Mouse (Mus musculus): Measurements from ENCODE around the gene 1700011L22Rik. TPM values are rescaled to one million over a fixed set of nuclear protein-coding genes. Genes with fewer than 3 reads are reported as not detected.

Gene 1700011L22Rik
- polyA plus RNA-seq, 1 experiment from 2014 or later = not detected

- H3K27me3 ChIP-seq = no peaks in the 10 kb centered on the region
- H3K4me1 ChIP-seq = peaks cover 26% of the 10 kb centered on the region
- no peak overlapping the region for H3K4me2 ChIP-seq
- 60% methylated on average over 3 of the region's 3 CpGs for WGBS
- no peak overlapping the region for H3K4me3 ChIP-seq
- H3K9me3 ChIP-seq = no peaks in the 10 kb centered on the region
- ATAC-seq (ENCODE audit: borderline replicate concordance, extremely low read depth, low FRiP score, low TSS enrichment) = no peak
- H3K9ac ChIP-seq = no peak overlapping the region
- H3K27ac ChIP-seq = no peak overlapping the region
- H3K36me3 ChIP-seq = no peaks in the 10 kb centered on the region
These were observed 40.2 kb downstream of the 1700011L22Rik start for GRCm38 (mm10) chr8:79208181-79208580.

- Histone ChIP-seq H3K9ac (no peak overlapping the region), H3K36me3 (no peaks in the 10 kb centered on the region), H3K27me3 (no peaks in the 10 kb centered on the region), H3K4me2 (no peak overlapping the region), H3K4me1 (peaks cover 26% of the 10 kb centered on the region), H3K9me3 (no peaks in the 10 kb centered on the region), H3K27ac (peak overlapping the region; percentile 8; the same call in 1 of the 2 replicates), H3K4me3 (no peak overlapping the region)
- ATAC-seq (ENCODE audit: borderline replicate concordance, extremely low read depth, low FRiP score, low TSS enrichment) = no peak
- WGBS = 55% methylated on average over 4 of the region's 4 CpGs
These were observed 41.5 kb downstream of the 1700011L22Rik start for GRCm38 (mm10) chr8:79206895-79207294.

DNA sequence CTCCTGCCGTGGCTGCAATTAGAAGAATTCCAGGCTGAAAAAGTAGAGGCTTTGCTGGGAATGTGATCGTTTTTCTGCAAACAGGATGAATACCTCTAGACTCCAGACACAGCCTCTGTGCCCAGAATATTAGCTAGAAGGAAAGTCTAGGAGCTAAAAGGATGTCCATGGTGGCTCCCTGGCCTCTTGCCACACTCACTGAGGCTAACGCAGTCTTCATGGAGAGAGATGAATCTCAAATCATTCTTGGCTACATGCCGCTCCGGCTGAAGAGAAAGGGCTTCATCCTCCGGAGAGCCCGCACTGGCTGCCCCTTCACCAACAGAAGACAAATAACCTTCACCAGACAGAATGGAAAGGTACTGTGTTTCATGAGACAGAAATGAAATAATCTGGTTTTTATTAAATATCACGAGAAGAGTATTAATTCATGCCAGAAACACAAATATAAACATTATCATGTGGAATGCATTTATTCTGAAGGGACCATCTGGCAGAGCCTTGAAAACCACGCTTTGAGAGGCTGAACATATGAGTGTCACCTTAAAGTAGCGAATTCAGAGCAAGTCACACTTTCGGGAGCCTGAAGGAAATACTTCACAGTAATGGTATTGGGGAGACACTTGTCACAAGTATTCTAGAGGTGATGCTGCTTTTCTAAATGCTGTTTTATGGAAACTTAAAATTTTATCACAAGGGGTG is 46.8 kb downstream of the 1700011L22Rik start:
- Histone ChIP-seq H3K9me3 (no peaks in the 10 kb centered on the region), H3K36me3 (no peaks in the 10 kb centered on the region), H3K27ac (no peak overlapping the region), H3K4me3 (no peak overlapping the region), H3K4me1 (0 out of 2 replicates have a peak, but pooled peaks cover 4% of the 10 kb centered on the region), H3K27me3 (no peaks in the 10 kb centered on the region), H3K9ac (no peak overlapping the region), H3K4me2 (no peak overlapping the region)
- no peak for ATAC-seq (ENCODE audit: borderline replicate concordance, extremely low read depth, low FRiP score, low TSS enrichment)
- 58% methylated on average over 11 of the region's 11 CpGs for WGBS

DNA sequence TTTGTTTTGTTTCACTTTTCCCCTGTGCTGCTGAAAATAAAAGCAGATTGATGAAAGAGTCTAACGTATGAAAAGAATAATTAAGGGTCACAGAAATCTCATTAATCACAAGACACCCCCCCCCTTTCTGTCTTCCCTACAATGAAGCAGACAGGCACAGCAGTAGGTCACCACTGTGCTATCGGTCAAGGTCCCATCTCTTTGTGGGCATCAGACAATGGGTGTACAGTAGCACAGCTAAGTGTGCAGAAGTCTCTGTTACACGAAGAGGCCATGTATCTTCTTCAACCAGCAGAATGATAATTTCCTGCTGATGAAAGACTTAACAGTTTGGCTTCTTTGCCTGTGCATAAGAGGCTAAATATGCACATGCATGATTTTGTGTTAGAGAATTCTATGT is 49.7 kb downstream of the 1700011L22Rik start:
- Histone ChIP-seq H3K27me3 (no peaks in the 10 kb centered on the region), H3K27ac (no peak overlapping the region), H3K4me2 (no peak overlapping the region), H3K9me3 (no peaks in the 10 kb centered on the region), H3K4me1 (0 out of 2 replicates have a peak, but pooled peaks cover 4% of the 10 kb centered on the region), H3K4me3 (no peak overlapping the region), H3K9ac (no peak overlapping the region), H3K36me3 (no peaks in the 10 kb centered on the region)
- WGBS = 66% methylated on average over 3 of the region's 3 CpGs
- no peak for ATAC-seq (ENCODE audit: borderline replicate concordance, extremely low read depth, low FRiP score, low TSS enrichment)

DNA sequence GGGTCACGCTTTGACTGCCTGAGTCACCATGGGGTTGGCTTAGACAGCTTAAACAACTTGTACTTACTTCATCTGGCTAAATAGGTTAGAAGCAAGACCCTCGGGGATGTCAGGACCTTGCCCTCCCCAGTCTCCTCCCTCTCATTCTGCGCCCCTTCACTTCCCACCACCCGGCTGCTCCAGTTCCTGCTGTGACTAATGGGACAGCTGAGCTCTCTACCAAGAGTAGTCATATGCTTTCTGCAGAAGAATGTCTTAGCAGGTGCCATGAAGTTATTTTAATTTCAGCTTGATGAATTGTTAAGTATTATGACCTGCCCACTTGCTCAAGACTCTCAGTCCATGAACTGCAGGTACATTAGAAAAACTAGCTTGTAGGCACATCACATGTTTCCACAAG is 51.9 kb downstream of the 1700011L22Rik start:
- Histone ChIP-seq H3K9me3 (no peaks in the 10 kb centered on the region), H3K4me1 (0 out of 2 replicates have a peak, but pooled peaks cover 2% of the 10 kb centered on the region), H3K36me3 (no peaks in the 10 kb centered on the region), H3K27ac (no peak overlapping the region), H3K4me3 (no peak overlapping the region), H3K27me3 (no peaks in the 10 kb centered on the region), H3K4me2 (no peak overlapping the region), H3K9ac (no peak overlapping the region)
- ATAC-seq (ENCODE audit: borderline replicate concordance, extremely low read depth, low FRiP score, low TSS enrichment) = no peak
- WGBS = 68% methylated on average over 4 of the region's 4 CpGs

DNA sequence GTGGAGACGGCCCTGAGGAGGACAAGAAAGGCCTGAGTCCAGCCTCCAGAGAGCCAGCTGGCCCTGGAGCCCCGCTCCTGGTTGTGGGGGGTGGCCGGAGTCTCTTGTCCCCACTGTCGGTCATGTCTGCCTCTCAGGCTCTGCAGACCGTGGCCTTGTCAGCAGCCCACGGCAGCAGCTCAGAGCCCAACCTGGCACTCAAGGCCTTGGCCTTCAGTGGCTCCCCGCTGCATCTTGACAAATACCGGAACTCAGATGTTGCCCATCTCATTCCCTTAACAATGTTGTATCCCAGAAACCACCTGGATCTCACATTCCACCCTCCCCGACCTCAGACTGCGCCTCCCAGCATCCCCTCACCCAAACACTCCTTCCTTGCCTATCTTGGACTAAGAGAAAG is 58.3 kb downstream of the 1700011L22Rik start:
- no peaks in the 10 kb centered on the region for H3K9me3 ChIP-seq
- no peaks in the 10 kb centered on the region for H3K27me3 ChIP-seq
- peaks cover 24% of the 10 kb centered on the region for H3K36me3 ChIP-seq
- no peak overlapping the region for H3K27ac ChIP-seq
- no peak for ATAC-seq (ENCODE audit: borderline replicate concordance, extremely low read depth, low FRiP score, low TSS enrichment)
- WGBS = 90% methylated on average over 10 of the region's 10 CpGs
- no peak overlapping the region for H3K9ac ChIP-seq
- no peak overlapping the region for H3K4me3 ChIP-seq
- H3K4me2 ChIP-seq = no peak overlapping the region
- H3K4me1 ChIP-seq = no peaks in the 10 kb centered on the region

DNA sequence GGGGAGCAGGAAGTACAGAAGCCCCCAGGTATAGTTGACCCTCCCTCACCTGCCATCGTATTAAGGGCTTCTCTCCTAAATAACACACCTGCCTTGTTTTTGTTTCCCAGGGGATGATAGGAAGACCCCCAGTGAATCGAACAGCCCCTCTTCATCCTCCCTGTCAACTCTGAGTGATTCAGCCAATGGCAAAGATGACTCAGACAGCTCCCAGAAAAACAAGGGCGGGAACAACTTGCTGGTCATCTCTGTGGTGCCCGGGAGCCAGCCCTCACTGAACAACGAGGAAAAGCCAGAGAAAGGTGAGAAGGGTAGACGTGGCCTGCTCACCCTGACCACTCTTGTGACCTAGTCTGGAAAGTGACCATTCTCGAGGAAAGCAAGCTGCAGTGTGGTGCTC is 62.9 kb downstream of the 1700011L22Rik start:
- Histone ChIP-seq H3K27ac (no peak overlapping the region), H3K36me3 (peaks cover 56% of the 10 kb centered on the region), H3K27me3 (no peaks in the 10 kb centered on the region), H3K9me3 (no peaks in the 10 kb centered on the region), H3K9ac (no peak overlapping the region), H3K4me3 (no peak overlapping the region), H3K4me2 (no peak overlapping the region), H3K4me1 (no peaks in the 10 kb centered on the region)
- WGBS = 81% methylated on average over 7 of the region's 7 CpGs
- ATAC-seq (ENCODE audit: borderline replicate concordance, extremely low read depth, low FRiP score, low TSS enrichment) = no peak

DNA sequence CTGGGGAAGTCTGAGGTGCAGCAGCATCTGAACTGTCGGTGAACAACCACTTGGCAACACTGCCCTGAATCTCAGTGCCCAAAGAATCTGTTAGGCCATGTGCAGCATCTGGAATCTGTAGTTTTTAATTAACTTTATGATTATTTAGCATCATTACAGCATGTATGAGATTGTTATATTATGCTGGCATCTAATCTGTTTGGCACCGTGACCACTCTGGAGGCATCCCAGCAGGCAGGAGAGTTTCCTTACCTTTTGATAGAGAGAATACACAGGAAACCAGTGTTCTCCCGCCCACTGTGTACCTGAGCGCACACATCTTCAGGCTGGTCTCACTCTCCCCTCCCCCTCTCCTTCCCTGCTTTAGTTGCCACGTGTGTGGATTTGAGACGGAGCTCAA is 68.7 kb downstream of the 1700011L22Rik start:
- no peak for ATAC-seq (ENCODE audit: borderline replicate concordance, extremely low read depth, low FRiP score, low TSS enrichment)
- H3K27ac ChIP-seq = no peak overlapping the region
- 82% methylated on average over 6 of the region's 6 CpGs for WGBS
- no peaks in the 10 kb centered on the region for H3K9me3 ChIP-seq
- no peaks in the 10 kb centered on the region for H3K27me3 ChIP-seq
- peaks cover 40% of the 10 kb centered on the region for H3K36me3 ChIP-seq
- H3K9ac ChIP-seq = no peak overlapping the region
- no peak overlapping the region for H3K4me3 ChIP-seq
- no peaks in the 10 kb centered on the region for H3K4me1 ChIP-seq
- H3K4me2 ChIP-seq = no peak overlapping the region

- Histone ChIP-seq H3K9ac (no peak overlapping the region), H3K4me3 (no peak overlapping the region), H3K27me3 (no peaks in the 10 kb centered on the region), H3K4me1 (no peaks in the 10 kb centered on the region), H3K9me3 (no peaks in the 10 kb centered on the region), H3K4me2 (no peak overlapping the region), H3K36me3 (peaks cover 12% of the 10 kb centered on the region), H3K27ac (no peak overlapping the region)
- ATAC-seq (ENCODE audit: borderline replicate concordance, extremely low read depth, low FRiP score, low TSS enrichment) = no peak
- WGBS = 31% methylated on average over 4 of the region's 4 CpGs
These were observed 72.4 kb downstream of the 1700011L22Rik start for GRCm38 (mm10) chr8:79175991-79176390.

- H3K27me3 ChIP-seq = no peaks in the 10 kb centered on the region
- no peak overlapping the region for H3K27ac ChIP-seq
- H3K4me2 ChIP-seq = no peak overlapping the region
- H3K4me3 ChIP-seq = no peak overlapping the region
- H3K9ac ChIP-seq = no peak overlapping the region
- no peaks in the 10 kb centered on the region for H3K4me1 ChIP-seq
- ATAC-seq (ENCODE audit: borderline replicate concordance, extremely low read depth, low FRiP score, low TSS enrichment) = peak; percentile 46; the same call in 1 of the 2 replicates
- H3K36me3 ChIP-seq = no peaks in the 10 kb centered on the region
- 52% methylated on average over 4 of the region's 4 CpGs for WGBS
- H3K9me3 ChIP-seq = no peaks in the 10 kb centered on the region
These were observed 74.8 kb downstream of the 1700011L22Rik start for GRCm38 (mm10) chr8:79173606-79174005.

- Histone ChIP-seq H3K9ac (no peak overlapping the region), H3K4me1 (peaks cover 20% of the 10 kb centered on the region), H3K9me3 (no peaks in the 10 kb centered on the region), H3K36me3 (no peaks in the 10 kb centered on the region), H3K27ac (no peak overlapping the region), H3K4me3 (no peak overlapping the region), H3K27me3 (no peaks in the 10 kb centered on the region), H3K4me2 (no peak overlapping the region)
- ATAC-seq (ENCODE audit: borderline replicate concordance, extremely low read depth, low FRiP score, low TSS enrichment) = no peak
- WGBS = 68% methylated on average over 3 of the region's 3 CpGs
These were observed 83.1 kb downstream of the 1700011L22Rik start for GRCm38 (mm10) chr8:79165276-79165675.

- no peak overlapping the region for H3K4me3 ChIP-seq
- H3K27ac ChIP-seq = no peak overlapping the region
- WGBS = 31% methylated on average over 1 of the region's 1 CpGs
- H3K9ac ChIP-seq = no peak overlapping the region
- peaks cover 29% of the 10 kb centered on the region for H3K4me1 ChIP-seq
- ATAC-seq (ENCODE audit: borderline replicate concordance, extremely low read depth, low FRiP score, low TSS enrichment) = no peak
- no peak overlapping the region for H3K4me2 ChIP-seq
- H3K36me3 ChIP-seq = no peaks in the 10 kb centered on the region
- no peaks in the 10 kb centered on the region for H3K27me3 ChIP-seq
- H3K9me3 ChIP-seq = no peaks in the 10 kb centered on the region
These were observed 84.0 kb downstream of the 1700011L22Rik start for GRCm38 (mm10) chr8:79164336-79164735.

All from lung, embryonic 15.5 days (tissue).